Mouse (Mus musculus): ENCODE data around the gene Dlx4.

Gene Dlx4

GRCm38 (mm10) chr11:95145851-95146403, at the start of gene Dlx4:
TSS of gene Dlx4 (minus strand) at chr11:95146263.
- DNase-seq (ENCODE audit: low spot score in 2 of 2): no peak

DNA sequence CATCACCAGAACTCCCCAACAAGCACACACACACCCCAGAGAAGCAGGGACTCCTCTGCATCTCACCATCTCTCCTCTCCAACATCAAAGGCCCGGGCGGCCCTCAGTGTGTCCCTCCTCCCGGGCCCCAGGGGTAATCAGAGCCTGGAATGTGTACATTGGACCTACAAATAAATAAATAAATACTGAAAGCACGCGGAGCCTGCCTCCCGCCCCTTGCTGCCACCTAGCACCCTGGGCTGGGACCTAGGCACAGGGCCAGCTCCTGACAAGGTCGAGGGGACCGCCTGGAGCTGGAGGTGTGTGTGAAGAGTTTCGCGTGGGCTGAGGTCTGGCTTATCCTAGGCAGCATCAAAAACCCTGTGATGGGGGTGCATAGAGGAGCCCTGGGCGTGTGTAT, 43.8 kb upstream of the Dlx4 start:
- no peak for DNase-seq (ENCODE audit: low spot score in 2 of 2)

DNA sequence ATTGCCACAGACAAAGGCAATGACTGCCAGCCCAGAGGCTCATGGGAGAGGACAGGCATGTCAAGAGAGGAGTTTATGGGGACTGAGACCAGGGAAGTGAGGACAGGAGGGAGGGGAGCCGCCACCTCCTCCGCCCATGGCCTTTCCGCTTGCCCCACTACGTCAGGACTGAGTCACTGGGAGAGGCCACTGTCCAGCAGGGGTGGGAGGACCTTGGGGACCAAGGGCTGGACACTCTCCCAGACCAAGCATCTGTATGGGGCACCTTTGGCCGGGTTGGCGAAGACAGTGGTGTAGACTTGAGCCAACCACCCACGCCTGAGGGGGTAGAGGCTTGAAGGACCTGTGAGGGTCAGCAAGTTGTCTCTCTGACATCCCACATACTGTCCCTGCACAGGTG, 40.8 kb upstream of the Dlx4 start:
- no peak for DNase-seq (ENCODE audit: low spot score in 2 of 2)

- DNase-seq (ENCODE audit: low spot score in 2 of 2): no peak
Observed at GRCm38 (mm10) chr11:95185700-95186099, 39.6 kb upstream of the Dlx4 start.

DNA sequence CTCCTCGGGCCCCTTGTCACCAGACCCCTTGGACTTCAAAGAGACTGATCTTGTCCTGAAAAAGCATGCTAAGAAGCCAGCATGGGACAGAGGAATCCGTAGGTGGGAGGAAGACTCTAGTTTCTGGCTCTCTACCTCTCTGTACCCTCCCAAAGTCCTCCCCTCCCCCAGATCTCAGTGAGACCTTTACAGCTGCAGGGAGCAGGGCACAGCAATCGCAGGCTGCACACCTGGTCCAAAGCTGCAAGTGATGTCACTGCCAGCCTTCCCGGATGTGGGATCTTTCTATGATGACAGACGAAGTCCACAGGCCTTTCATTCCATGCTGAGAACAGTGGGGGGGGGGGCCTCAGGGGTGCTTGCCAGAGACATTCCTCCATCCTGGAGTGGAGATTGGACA, 38.5 kb upstream of the Dlx4 start:
- no peak for DNase-seq (ENCODE audit: low spot score in 2 of 2)

DNA sequence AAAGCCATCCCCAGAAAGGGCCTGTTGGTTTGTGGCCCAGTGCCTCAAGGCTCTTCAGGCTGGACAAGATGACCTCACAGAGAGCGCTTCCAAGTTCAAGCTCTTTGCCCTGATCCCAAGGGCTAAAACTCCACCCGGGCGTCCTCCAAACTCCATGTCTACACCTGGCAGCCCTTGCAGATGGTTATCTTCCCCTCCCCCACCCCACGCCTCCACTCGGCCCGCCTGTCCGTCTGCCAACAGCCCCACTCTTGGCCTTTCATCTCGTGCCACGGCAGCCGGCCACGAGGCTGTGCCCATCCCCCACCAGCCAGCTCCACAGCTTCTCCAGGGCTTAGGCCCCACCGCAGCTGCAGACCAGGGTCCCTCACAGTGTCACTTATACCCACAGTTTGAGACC, 33.2 kb upstream of the Dlx4 start:
- DNase-seq (ENCODE audit: low spot score in 2 of 2): no peak

- no peak for DNase-seq (ENCODE audit: low spot score in 2 of 2)
Observed at GRCm38 (mm10) chr11:95165857-95166256, 19.8 kb upstream of the Dlx4 start.

GRCm38 (mm10) chr11:95161708-95162107, 15.6 kb upstream of the Dlx4 start:
- DNase-seq (ENCODE audit: low spot score in 2 of 2): no peak

GRCm38 (mm10) chr11:95160693-95161092, 14.6 kb upstream of the Dlx4 start:
- no peak for DNase-seq (ENCODE audit: low spot score in 2 of 2)

GRCm38 (mm10) chr11:95159763-95160371, 13.8 kb upstream of the Dlx4 start:
- DNase-seq (ENCODE audit: low spot score in 2 of 2): no peak

DNA sequence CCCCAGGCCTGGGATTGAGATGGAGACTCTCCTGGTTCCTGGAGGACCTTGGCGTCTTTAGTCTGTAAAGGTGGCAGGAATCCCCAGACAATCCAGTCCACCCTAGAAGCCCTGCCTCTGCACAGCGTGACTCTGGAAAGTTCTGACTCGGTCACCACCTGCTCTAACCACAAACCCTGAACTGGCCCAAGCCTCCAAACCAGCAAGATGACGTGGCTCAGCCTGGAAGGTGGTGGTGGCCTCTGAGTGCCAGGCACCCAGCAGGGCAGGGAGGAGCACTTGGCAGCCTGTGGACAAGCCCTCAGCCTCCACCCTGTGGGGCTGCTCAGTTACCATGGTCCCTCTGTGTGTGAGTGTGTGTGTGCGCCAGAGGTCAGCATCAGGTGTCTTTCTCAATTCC, 11.8 kb upstream of the Dlx4 start:
- no peak for DNase-seq (ENCODE audit: low spot score in 2 of 2)

DNA sequence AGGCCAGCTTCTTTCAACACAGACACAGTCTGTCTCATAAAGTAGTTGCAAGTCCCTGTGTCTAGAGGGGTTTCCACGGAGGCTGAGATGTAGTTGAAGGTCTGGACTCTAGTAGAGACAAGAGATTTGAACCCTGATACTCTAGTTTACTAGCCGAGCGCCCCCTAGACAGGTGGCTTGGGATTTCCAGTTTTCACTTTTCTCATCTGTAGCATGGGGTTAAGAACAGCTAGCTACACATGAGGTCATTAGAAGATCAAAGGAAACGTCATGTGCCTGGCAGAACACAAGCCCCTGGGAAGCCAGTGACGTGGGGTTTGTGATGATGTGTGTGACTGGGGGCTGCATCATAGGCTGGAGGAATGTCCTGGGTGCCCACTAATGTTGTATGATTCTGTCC, 11.3 kb upstream of the Dlx4 start:
- no peak for DNase-seq (ENCODE audit: low spot score in 2 of 2)

- DNase-seq (ENCODE audit: low spot score in 2 of 2): no peak
Observed at GRCm38 (mm10) chr11:95155511-95155910, 9.4 kb upstream of the Dlx4 start.

GRCm38 (mm10) chr11:95153681-95154080, 7.6 kb upstream of the Dlx4 start:
- DNase-seq (ENCODE audit: low spot score in 2 of 2): no peak

- no peak for DNase-seq (ENCODE audit: low spot score in 2 of 2)
Observed at GRCm38 (mm10) chr11:95153116-95153515, 7.1 kb upstream of the Dlx4 start.

DNA sequence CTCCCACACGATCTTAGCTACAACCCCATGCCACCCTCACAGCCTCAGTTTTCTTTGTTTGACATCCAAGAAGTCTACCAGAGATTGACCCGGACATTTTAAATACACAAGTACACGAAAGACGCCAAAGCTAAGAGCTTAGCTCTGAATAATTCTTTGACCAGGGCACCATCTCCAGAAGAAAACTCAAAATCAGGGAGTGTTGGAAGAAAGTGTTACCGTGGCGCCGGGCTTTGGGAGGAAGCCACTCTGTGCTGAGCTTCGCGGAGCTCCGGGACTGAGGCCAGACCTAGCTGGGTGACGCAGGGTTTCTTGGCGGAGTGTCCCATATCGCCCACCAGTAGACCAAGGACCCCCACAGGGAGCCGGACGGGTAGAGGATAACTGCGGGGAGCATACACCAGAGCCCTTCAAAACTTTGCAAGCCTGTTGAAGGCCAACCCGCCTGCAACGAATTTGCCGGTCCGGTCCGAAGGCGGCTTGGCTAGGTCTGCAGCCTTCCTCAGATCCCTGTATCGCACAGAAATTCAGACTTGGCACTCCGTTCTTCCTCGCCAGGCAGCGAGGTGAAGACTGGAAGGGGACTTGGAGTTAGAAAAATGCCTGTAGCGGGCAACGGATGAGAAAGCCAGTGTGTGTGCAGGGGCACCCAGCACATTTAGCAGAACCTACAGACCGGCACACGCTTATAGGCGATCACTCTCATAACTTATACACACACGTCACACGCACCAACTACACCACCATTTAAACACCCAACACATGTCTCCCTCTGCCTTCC, 4.4 kb upstream of the Dlx4 start:
- no peak for DNase-seq (ENCODE audit: low spot score in 2 of 2)

- no peak for DNase-seq (ENCODE audit: low spot score in 2 of 2)
Observed at GRCm38 (mm10) chr11:95149462-95150268, 3.6 kb upstream of the Dlx4 start.

DNA sequence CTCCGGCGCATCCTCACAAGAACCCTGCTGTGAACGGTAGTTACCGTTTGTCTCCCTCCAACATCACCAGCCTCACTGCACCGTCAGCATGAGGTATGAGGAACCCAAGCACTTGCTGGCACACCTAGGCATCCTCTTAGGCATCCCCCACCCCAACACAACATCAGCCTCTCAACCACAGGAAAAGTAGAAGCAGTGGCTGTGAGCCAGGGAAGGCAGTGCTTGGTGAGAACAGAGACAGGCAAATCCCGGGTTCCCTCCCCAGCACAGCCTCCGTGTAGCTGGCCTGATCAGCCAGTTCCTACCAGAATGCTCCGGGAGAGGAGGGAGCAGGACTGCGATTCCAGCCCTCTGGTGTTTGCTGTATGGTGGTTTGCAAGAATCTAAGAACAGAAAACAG, 2.7 kb upstream of the Dlx4 start:
- DNase-seq (ENCODE audit: low spot score in 2 of 2): no peak

DNA sequence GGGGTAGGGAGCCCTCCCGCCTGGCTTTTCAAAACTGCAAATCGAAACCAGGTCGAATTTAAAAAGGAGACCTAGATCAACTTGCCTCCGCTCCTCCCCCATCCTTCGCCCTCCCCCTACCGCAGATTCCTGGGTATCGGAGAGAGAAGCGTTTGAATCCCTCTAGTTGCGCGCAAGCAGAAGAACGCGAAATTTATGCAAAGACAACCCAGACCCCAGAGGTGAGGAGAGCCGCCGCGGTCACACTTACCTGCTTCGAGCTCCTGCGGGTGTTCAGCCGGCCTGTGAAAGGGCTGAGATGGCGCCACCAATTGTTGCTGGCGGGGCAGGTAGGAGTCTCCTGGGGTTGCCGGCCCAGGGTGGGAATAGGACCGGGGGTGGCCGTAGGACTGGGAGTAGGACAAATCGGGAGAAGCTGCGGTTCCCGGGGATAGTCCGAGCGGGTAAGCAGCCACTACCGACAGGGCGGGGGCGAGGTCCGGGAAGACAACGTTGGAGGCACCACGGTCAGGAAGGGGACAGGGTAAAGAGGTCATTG, 1.0 kb downstream of the Dlx4 start:
- no peak for DNase-seq (ENCODE audit: low spot score in 2 of 2)

DNA sequence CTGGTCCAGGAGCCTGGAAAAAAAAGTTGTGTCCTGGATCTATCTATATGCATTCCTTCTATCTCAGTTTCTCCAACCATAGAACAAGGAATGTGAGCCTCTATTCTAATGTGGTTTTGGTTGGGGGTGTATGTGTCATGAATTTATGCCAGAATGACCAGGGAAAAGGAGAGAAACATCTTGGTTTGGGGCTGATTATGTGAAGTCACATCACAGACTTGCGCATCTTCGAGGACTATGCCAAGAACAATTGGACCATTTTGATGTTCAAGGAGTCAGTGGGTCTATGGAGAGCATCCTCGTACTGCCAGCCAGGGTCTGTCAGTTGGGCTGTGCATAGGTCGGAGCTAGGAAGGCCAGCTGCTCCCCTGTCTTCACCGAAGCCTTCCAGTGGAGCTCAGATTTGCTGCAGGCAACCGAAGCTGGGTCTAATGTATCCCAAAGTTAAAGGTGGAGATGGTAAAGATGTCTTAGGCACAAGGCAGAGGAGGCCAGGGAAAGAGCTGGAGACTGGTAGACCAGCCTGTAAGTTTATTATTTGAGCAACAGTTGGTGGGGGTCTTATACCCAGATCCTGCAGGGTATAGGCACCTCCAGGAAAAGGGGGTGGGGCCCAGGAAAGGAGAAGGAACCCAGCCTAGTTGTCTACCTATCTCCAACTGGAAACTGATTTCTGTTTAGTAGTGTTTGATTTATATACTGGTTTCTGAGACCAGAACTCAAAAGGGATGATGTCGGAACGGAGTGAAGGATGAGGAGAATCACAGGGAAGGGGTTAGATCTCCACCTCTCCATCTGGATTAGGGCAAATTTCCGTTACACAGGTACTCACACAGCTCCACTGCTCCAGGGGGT, 1.7 kb downstream of the Dlx4 start:
- no peak for DNase-seq (ENCODE audit: low spot score in 2 of 2)

DNA sequence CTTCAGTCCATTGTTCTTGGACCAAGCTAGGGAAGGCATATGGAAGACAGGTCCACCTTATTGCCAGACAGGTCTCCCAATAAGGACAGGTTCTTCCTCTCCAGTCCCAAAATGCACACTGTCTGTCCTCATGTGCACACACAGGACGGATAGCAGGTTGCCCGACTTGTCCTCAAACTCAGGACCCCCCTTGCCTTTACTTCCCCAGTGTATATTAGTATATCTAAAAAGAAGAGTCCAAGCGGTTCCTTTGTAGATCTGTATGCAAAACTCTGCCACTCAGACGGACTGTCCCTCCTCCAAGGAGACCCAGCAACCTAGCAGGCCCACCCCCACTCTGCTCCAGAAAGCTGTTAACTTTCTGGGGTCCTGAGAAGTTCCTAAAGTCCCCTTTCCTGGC, 2.4 kb downstream of the Dlx4 start:
- no peak for DNase-seq (ENCODE audit: low spot score in 2 of 2)
